Mouse (Mus musculus) liver, embryonic 15.5 days (tissue): ENCODE data around the gene Smad6. TPM values are rescaled to one million over a fixed set of nuclear protein-coding genes. Genes with fewer than 3 reads are reported as not detected.

Experiments used
- ATAC-seq: fragments of 200-750 bp; cut with Nextera tagmentation; 2 replicates; pipeline ENCODE4 v1.8.0; 2017; ENCODE audit warnings: moderate number of reproducible peaks, mild to moderate bottlenecking, moderate library complexity; ENCODE audit not compliant: insufficient read depth
- H3K27ac ChIP-seq: fragments of 300-500 bp; sonication (generic); replicated peaks from 2 replicates; pipeline ENCODE4 v1.5.1; 2015; ENCODE audit warnings: mild to moderate bottlenecking, inconsistent platforms
- H3K27me3 ChIP-seq: fragments of 300-500 bp; sonication (generic); 2 replicates; pipeline ENCODE4 v1.6.1; 2015; ENCODE audit warnings: mild to moderate bottlenecking, inconsistent platforms
- H3K36me3 ChIP-seq: fragments of 300-500 bp; sonication (generic); replicated peaks from 2 replicates; pipeline ENCODE4 v1.6.1; 2015; ENCODE audit warnings: moderate library complexity, mild to moderate bottlenecking, inconsistent platforms
- H3K4me1 ChIP-seq: fragments of 300-500 bp; sonication (generic); replicated peaks from 2 replicates; pipeline ENCODE4 v1.6.1; 2015; ENCODE audit warnings: inconsistent platforms
- H3K4me2 ChIP-seq: fragments of 300-500 bp; sonication (generic); 2 replicates; pipeline ENCODE4 v1.6.1; 2015; ENCODE audit warnings: moderate library complexity, mild to moderate bottlenecking, inconsistent platforms
- H3K4me3 ChIP-seq: fragments of 300-500 bp; sonication (generic); replicated peaks from 2 replicates; pipeline ENCODE4 v1.5.1; 2015; ENCODE audit warnings: mild to moderate bottlenecking, inconsistent platforms
- H3K9ac ChIP-seq: fragments of 300-500 bp; sonication (generic); 2 replicates; pipeline ENCODE4 v1.6.1; 2015; ENCODE audit warnings: moderate library complexity, mild to moderate bottlenecking, inconsistent platforms
- H3K9me3 ChIP-seq: fragments of 300-500 bp; sonication (generic); replicated peaks from 2 replicates; pipeline ENCODE4 v1.6.1; 2016; ENCODE audit warnings: inconsistent platforms
- WGBS: fragments of 180-500 bp; shearing (Covaris S2); methylation state at CpG from one replicate; pipeline ENCODE4 v1.1.7; 2015; ENCODE audit warnings: mixed read lengths; ENCODE audit not compliant: insufficient replicate concordance; 5-methylcytosine and 5-hydroxymethylcytosine counted together
- polyA plus RNA-seq: library from polyadenylated mRNA; unstranded; fragments of >200 nt; fragmentation: Nextera tagmentation; extraction: Ambion mirVana; gene quantifications from 2 replicates; pipeline ENCODE4 v1.2.1, GENCODE M21; 2015

Smad6 gene
- polyA plus RNA-seq, 1 experiment from 2014 or later: 2.3 TPM

GRCm38 (mm10) chr9:63959129-63959932, 62.5 kb downstream of the Smad6 start:
- Histone ChIP-seq H3K4me3 (no peak overlapping the region), H3K4me2 (no peak overlapping the region), H3K27ac (0 out of 2 replicates have a peak overlapping the region, but pooled peaks have one; percentile 19), H3K9me3 (no peaks in the 10 kb centered on the region), H3K36me3 (no peaks in the 10 kb centered on the region), H3K4me1 (peaks cover 66% of the 10 kb centered on the region), H3K9ac (no peak overlapping the region), H3K27me3 (peaks cover 9% of the 10 kb centered on the region)
- WGBS: 63% methylated on average over 17 of the region's 17 CpGs
- no peak for ATAC-seq

- Histone ChIP-seq H3K9me3 (no peaks in the 10 kb centered on the region), H3K9ac (no peak overlapping the region), H3K27ac (0 out of 2 replicates have a peak overlapping the region, but pooled peaks have one; percentile 19), H3K27me3 (peaks cover 9% of the 10 kb centered on the region), H3K4me2 (no peak overlapping the region), H3K4me3 (no peak overlapping the region), H3K4me1 (peaks cover 58% of the 10 kb centered on the region), H3K36me3 (0 out of 2 replicates have a peak, but pooled peaks cover 3% of the 10 kb centered on the region)
- ATAC-seq: 0 out of 2 replicates have a peak, but pooled peaks have one; percentile 24
- WGBS: 41% methylated on average over 15 of the region's 15 CpGs
These were observed 63.4 kb downstream of the Smad6 start for GRCm38 (mm10) chr9:63958337-63959030.

GRCm38 (mm10) chr9:63957647-63958185, 64.1 kb downstream of the Smad6 start:
- no peak overlapping the region for H3K4me2 ChIP-seq
- H3K4me3 ChIP-seq: no peak overlapping the region
- WGBS: 46% methylated on average over 11 of the region's 11 CpGs
- H3K27ac ChIP-seq: no peak overlapping the region
- no peaks in the 10 kb centered on the region for H3K9me3 ChIP-seq
- H3K36me3 ChIP-seq: 0 out of 2 replicates have a peak, but pooled peaks cover 3% of the 10 kb centered on the region
- no peak overlapping the region for H3K9ac ChIP-seq
- ATAC-seq: no peak
- peaks cover 9% of the 10 kb centered on the region for H3K27me3 ChIP-seq
- H3K4me1 ChIP-seq: peaks cover 50% of the 10 kb centered on the region

- Histone ChIP-seq H3K9me3 (no peaks in the 10 kb centered on the region), H3K4me1 (peaks cover 43% of the 10 kb centered on the region), H3K27ac (no peak overlapping the region), H3K36me3 (0 out of 2 replicates have a peak, but pooled peaks cover 3% of the 10 kb centered on the region), H3K27me3 (peaks cover 8% of the 10 kb centered on the region), H3K4me2 (no peak overlapping the region), H3K9ac (no peak overlapping the region), H3K4me3 (no peak overlapping the region)
- ATAC-seq: no peak
- WGBS: 27% methylated on average over 9 of the region's 9 CpGs
These were observed 65.8 kb downstream of the Smad6 start for GRCm38 (mm10) chr9:63956052-63956451.

- no peaks in the 10 kb centered on the region for H3K27me3 ChIP-seq
- H3K4me2 ChIP-seq: no peak overlapping the region
- no peak for ATAC-seq
- H3K4me1 ChIP-seq: peaks cover 21% of the 10 kb centered on the region
- 81% methylated on average over 35 of the region's 35 CpGs for WGBS
- no peak overlapping the region for H3K9ac ChIP-seq
- H3K36me3 ChIP-seq: 0 out of 2 replicates have a peak, but pooled peaks cover 3% of the 10 kb centered on the region
- H3K4me3 ChIP-seq: no peak overlapping the region
- no peaks in the 10 kb centered on the region for H3K9me3 ChIP-seq
- no peak overlapping the region for H3K27ac ChIP-seq
These were observed 68.2 kb downstream of the Smad6 start for GRCm38 (mm10) chr9:63953691-63954090.

GRCm38 (mm10) chr9:63952591-63952990, 69.3 kb downstream of the Smad6 start:
- H3K36me3 ChIP-seq: 0 out of 2 replicates have a peak, but pooled peaks cover 3% of the 10 kb centered on the region
- WGBS: 81% methylated on average over 2 of the region's 2 CpGs
- H3K4me2 ChIP-seq: no peak overlapping the region
- ATAC-seq: no peak
- no peak overlapping the region for H3K27ac ChIP-seq
- no peak overlapping the region for H3K4me3 ChIP-seq
- no peak overlapping the region for H3K9ac ChIP-seq
- H3K4me1 ChIP-seq: peaks cover 10% of the 10 kb centered on the region
- H3K9me3 ChIP-seq: no peaks in the 10 kb centered on the region
- H3K27me3 ChIP-seq: no peaks in the 10 kb centered on the region

- Histone ChIP-seq H3K27me3 (no peaks in the 10 kb centered on the region), H3K36me3 (0 out of 2 replicates have a peak, but pooled peaks cover 3% of the 10 kb centered on the region), H3K9ac (no peak overlapping the region), H3K4me1 (peaks cover 4% of the 10 kb centered on the region; the same call in 1 of the 2 replicates), H3K27ac (no peak overlapping the region), H3K4me3 (no peak overlapping the region), H3K4me2 (no peak overlapping the region), H3K9me3 (no peaks in the 10 kb centered on the region)
- WGBS: 39% methylated on average over 4 of the region's 4 CpGs
- no peak for ATAC-seq
These were observed 71.5 kb downstream of the Smad6 start for GRCm38 (mm10) chr9:63950357-63950756.

GRCm38 (mm10) chr9:63949393-63949792, 72.5 kb downstream of the Smad6 start:
- H3K4me3 ChIP-seq: no peak overlapping the region
- H3K4me2 ChIP-seq: no peak overlapping the region
- H3K27ac ChIP-seq: no peak overlapping the region
- H3K9me3 ChIP-seq: no peaks in the 10 kb centered on the region
- WGBS: 42% methylated on average over 4 of the region's 4 CpGs
- H3K27me3 ChIP-seq: no peaks in the 10 kb centered on the region
- peaks cover 1% of the 10 kb centered on the region; the same call in 1 of the 2 replicates for H3K4me1 ChIP-seq
- 0 out of 2 replicates have a peak, but pooled peaks cover 3% of the 10 kb centered on the region for H3K36me3 ChIP-seq
- ATAC-seq: no peak
- H3K9ac ChIP-seq: no peak overlapping the region

- Histone ChIP-seq H3K27me3 (no peaks in the 10 kb centered on the region), H3K36me3 (no peaks in the 10 kb centered on the region), H3K9me3 (no peaks in the 10 kb centered on the region), H3K27ac (no peak overlapping the region), H3K4me3 (no peak overlapping the region), H3K9ac (no peak overlapping the region), H3K4me2 (no peak overlapping the region), H3K4me1 (no peaks in the 10 kb centered on the region)
- no peak for ATAC-seq
- 48% methylated on average over 2 of the region's 2 CpGs for WGBS
These were observed 79.3 kb downstream of the Smad6 start for GRCm38 (mm10) chr9:63942608-63942982.

- 49% methylated on average over 12 of the region's 12 CpGs for WGBS
- Histone ChIP-seq H3K4me2 (no peak overlapping the region), H3K36me3 (no peaks in the 10 kb centered on the region), H3K9ac (no peak overlapping the region), H3K27ac (no peak overlapping the region), H3K4me3 (no peak overlapping the region), H3K4me1 (no peaks in the 10 kb centered on the region), H3K9me3 (no peaks in the 10 kb centered on the region), H3K27me3 (no peaks in the 10 kb centered on the region)
- no peak for ATAC-seq
These were observed 79.9 kb downstream of the Smad6 start for GRCm38 (mm10) chr9:63941747-63942607.
